Mouse (Mus musculus): ENCODE measurements around the gene Stat5a. TPM values are rescaled to one million over a fixed set of nuclear protein-coding genes. Genes with fewer than 3 reads are reported as not detected.

Stat5a gene
- total RNA-seq (2014; fragmentation: Nextera tagmentation) (33.7 and 36.6 TPM in 2 replicates), total RNA-seq (2017) (28.9 and 29.0 TPM in 2 replicates)

- ATAC-seq (replicated peaks; ENCODE audit: poor library complexity, severe bottlenecking), result no peak
These were observed at the start of gene Stat5a for GRCm38 (mm10) chr11:100858935-100859578. TSS of gene Stat5a (plus strand) at chr11:100859351.

- no peak for ATAC-seq (replicated peaks; ENCODE audit: poor library complexity, severe bottlenecking)
These were observed 48.6 kb upstream of the Stat5a start for GRCm38 (mm10) chr11:100810516-100810915.

GRCm38 (mm10) chr11:100811132-100811531 lies 48.0 kb upstream of the Stat5a start:
- no peak for ATAC-seq (replicated peaks; ENCODE audit: poor library complexity, severe bottlenecking)

DNA sequence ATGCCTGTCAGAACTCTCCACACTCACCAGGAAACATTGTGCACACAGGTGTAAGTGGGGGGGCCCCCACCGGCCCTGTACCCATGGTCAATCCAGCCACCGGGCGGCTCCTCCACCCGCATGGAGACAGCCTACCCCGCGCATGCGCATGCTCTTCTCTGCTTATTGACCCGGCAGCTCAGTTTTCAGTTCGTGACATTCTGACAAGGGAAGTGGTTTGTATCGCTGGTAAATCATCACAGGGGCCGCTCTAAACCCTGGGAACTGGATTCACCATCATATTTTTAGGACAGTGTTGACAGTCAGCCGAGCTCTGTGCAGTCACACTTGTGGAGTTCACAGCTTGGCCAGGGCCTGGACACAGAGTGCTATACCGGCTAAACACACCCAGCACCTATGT lies 44.7 kb upstream of the Stat5a start:
- ATAC-seq (replicated peaks; ENCODE audit: poor library complexity, severe bottlenecking), result peak; percentile 81

- no peak for ATAC-seq (replicated peaks; ENCODE audit: poor library complexity, severe bottlenecking)
These were observed 42.8 kb upstream of the Stat5a start for GRCm38 (mm10) chr11:100816342-100816741.

DNA sequence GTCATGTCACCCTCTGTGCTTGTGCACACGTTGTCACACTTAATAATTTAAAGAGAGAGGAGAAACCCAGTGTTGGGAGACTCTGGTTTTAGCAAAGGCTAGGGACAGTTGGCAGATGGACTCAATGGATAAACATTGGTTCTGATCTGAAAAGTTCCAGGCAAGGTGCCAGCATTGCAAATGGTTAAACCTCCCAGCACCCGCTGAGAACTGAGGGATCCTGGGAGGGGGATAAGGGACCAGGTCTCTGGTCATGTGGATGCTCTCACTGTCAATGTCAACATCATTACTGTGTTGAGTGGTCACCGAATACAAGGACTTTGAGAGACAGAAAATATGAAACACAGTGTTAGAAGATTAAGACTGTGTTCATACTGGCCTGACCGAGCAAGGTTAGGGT lies 42.4 kb upstream of the Stat5a start:
- no peak for ATAC-seq (replicated peaks; ENCODE audit: poor library complexity, severe bottlenecking)

DNA sequence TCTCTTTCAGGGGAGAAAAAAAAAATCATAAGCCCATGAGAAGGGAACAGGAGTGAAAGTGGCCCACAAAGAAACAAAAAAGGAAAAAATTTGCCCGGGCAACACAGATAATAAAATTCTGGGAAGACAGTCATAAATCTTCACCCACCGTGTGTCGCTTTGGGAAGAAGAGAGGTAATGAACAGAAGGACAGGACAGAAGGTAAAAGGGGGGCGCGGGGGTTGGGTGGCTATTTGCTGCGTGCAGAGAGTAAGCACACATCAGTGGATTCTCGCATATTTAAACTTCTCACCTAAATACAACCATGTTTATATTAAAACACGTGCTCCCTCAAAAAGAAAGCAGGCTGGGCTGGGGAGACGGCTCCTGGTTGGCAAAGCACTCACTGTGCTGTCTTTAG lies 41.8 kb upstream of the Stat5a start:
- ATAC-seq (replicated peaks; ENCODE audit: poor library complexity, severe bottlenecking), result no peak

- no peak for ATAC-seq (replicated peaks; ENCODE audit: poor library complexity, severe bottlenecking)
These were observed 40.7 kb upstream of the Stat5a start for GRCm38 (mm10) chr11:100818359-100819012.

DNA sequence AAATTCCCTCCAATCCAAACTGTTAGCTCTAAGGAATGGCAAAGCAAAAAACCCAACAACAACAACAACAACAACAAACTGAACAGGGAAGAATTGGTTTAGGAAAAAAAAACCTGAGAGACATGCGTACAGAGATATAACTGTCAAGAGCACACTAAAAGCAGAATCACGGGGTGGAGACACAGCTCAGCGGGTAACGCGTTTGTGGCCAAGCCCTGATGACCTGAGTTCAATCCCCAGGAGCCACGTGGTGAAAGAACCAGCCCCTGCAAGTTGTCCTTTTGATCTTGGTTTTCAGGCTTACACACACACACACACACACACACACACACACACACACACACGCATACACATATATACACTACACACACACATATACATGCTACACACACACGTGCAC lies 40.1 kb upstream of the Stat5a start:
- ATAC-seq (replicated peaks; ENCODE audit: poor library complexity, severe bottlenecking), result no peak

DNA sequence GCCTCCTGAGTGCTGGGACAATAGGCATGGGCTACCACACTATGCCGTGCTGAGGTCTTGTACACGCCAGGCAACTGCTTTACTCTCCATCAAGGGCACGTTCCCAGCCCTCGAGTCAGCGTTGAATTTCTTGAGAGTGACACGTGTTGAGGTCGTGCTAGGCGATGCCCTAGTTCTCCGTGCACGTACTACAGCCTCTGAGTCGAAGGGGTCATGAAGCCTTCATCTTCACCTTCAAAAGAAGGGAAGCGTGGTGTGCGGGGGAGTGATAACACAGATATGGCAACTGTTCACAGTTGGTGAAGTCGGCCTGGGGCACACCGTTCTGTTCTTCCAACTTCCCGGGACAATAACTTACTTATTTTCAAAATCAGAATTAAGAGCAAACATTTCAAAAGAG lies 39.5 kb upstream of the Stat5a start:
- no peak for ATAC-seq (replicated peaks; ENCODE audit: poor library complexity, severe bottlenecking)

- ATAC-seq (replicated peaks; ENCODE audit: poor library complexity, severe bottlenecking), result no peak
These were observed 39.1 kb upstream of the Stat5a start for GRCm38 (mm10) chr11:100820047-100820446.

GRCm38 (mm10) chr11:100821605-100822220 lies 37.4 kb upstream of the Stat5a start:
- no peak for ATAC-seq (replicated peaks; ENCODE audit: poor library complexity, severe bottlenecking)

DNA sequence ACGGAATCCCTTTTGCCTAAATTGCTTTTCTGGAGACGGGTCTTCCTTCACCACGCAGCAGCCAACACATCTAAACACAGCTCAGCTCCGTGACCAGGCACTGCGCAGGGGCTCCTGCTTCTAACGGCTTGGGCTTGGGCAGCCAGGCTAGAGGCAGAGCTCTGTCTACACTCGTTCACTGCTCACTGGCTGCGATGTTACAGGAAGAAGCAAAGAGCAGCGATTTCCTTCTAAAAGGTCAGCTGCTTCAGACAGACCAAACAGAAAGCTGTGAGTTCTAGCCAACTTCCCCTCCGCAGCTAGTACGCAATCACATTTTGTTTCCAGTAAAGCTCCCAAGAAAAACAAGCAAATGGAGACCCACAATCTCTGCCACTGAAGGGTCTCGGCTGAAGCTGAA lies 36.8 kb upstream of the Stat5a start:
- peak; percentile 72 for ATAC-seq (replicated peaks; ENCODE audit: poor library complexity, severe bottlenecking)

DNA sequence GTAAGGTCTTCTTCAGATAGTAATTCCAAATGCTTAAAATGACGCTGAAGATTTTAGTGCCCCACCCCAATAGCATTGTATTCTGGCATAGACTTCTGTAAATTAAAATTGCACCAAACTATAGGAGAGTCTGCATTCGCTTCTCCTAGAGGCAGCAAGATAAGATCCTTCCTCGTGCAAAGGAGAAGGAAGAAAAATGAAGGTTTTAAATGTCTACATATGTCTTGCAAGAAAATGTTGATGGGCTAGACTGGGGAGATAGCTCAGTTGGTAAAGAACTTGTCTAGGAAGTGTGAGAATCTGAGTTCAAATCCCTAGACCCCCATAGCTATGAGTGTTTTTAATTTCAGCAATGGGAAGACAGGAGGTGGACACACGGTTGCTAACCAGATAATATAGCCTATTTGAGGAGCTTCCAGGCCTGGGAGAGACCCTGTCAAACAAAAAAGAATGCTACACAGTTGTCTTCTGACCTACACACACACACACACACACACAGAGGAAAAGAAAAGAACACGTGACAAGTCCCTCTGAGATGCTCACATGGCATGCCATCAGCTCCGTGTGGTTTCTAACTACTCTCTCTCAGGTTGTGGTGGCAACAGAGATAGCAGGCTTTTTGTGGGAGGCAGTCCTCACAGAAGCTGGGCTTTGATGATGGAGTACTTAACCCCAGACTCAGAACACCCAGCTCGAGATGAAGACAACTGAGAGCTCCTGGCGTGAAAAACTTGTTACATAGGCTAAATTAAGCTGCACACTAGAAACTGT lies 35.4 kb upstream of the Stat5a start:
- ATAC-seq (replicated peaks; ENCODE audit: poor library complexity, severe bottlenecking), result no peak

DNA sequence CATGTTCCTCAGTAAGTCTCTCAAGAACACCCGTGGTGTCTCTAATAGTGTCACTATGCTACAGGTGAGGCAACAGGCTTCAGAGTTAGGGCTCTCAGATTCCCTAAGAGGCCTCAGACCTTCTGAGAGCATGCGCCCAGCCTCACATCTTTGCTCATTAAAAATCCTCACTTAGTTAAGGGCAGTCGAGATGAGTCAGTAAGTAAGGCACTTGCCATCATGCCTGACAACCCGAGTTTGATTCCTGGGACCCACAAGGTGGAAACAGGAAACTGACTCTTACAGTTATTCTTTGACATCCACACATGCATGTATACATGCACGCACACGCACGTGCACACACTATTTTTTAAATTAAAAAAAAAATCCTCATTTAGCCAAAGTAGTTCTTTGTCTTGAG lies 34.7 kb upstream of the Stat5a start:
- no peak for ATAC-seq (replicated peaks; ENCODE audit: poor library complexity, severe bottlenecking)

GRCm38 (mm10) chr11:100825451-100825850 lies 33.7 kb upstream of the Stat5a start:
- ATAC-seq (replicated peaks; ENCODE audit: poor library complexity, severe bottlenecking), result peak; percentile 9

- ATAC-seq (replicated peaks; ENCODE audit: poor library complexity, severe bottlenecking), result peak; percentile 62
These were observed 32.8 kb upstream of the Stat5a start for GRCm38 (mm10) chr11:100826161-100826866.

DNA sequence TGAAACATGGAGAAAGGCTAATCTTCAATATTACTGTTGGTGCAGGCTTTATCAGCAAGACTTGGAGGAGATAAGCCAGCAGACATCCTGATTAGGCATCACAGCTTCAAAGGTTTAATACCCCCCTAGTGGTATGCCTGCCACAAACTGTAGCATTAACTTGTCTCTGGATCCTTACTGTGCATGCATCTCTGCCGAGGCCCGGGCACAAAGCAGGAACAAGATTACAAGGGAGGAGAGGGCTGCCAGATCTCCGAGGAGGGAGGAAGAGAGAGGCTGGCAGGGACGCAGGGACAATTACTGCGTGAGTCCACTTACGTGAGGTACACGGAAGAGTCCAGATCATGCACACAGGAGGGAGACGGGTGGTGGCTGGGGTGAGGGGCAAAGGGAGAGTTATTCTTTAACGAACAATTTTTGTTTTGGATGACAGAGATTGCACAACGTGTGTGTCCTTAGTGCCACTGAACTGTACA lies 30.4 kb upstream of the Stat5a start:
- peak; percentile 52 for ATAC-seq (replicated peaks; ENCODE audit: poor library complexity, severe bottlenecking)

- no peak for ATAC-seq (replicated peaks; ENCODE audit: poor library complexity, severe bottlenecking)
These were observed 29.5 kb upstream of the Stat5a start for GRCm38 (mm10) chr11:100829691-100830090.

- no peak for ATAC-seq (replicated peaks; ENCODE audit: poor library complexity, severe bottlenecking)
These were observed 27.8 kb upstream of the Stat5a start for GRCm38 (mm10) chr11:100831396-100831795.
